Mouse (Mus musculus): ENCODE measurements around the gene Ctdspl. TPM values are rescaled to one million over a fixed set of nuclear protein-coding genes. Genes with fewer than 3 reads are reported as not detected.

Gene Ctdspl
- polyA plus RNA-seq, 1 experiment from 2014 or later: 10.0 TPM

DNA sequence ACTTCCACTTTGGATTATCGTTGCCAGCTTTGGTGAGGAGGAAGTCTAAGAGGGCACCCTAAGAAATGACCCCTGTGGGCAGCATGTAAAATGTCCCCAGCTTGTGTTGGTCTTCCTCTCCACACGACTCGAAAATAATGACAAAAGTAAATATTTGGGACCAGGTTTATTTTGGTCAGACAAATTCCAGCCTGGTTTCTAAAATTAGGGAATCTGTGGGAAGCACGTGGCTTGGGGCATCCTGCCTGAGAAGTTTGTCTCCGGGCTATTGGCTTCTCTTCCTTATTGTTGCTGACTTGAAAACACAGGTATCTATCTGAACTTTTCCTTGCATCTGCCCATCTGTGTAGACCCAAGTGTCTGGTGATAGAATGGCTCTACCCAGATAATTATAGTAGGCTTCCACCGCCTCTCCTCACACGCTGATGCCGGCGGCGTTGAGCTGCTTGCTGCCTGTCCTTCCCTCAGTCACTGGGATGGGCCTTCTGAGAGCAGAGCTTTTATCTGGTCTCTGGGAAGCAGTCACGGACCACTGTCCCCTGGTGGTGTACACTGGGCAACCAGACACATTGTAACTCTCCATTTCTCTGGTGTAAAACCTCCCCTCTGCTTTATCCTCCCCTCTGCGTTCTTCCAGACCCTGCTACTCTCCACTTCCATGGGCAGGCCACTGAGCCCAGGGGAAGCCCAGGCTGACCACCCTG lies 68.4 kb downstream of the Ctdspl start:
- H3K9me3 ChIP-seq (replicated peaks; ENCODE audit: control insufficient read depth, low read length): no peaks in the 10 kb centered on the region
- H3K27me3 ChIP-seq (ENCODE audit: control insufficient read depth, insufficient read depth, low read length): no peaks in the 10 kb centered on the region
- H3K4me3 ChIP-seq (ENCODE audit: low read depth, low read length): no peak overlapping the region
- H3K36me3 ChIP-seq (replicated peaks; ENCODE audit: control insufficient read depth, insufficient read depth, low read depth, low read length): no peaks in the 10 kb centered on the region
- H3K9ac ChIP-seq (replicated peaks; ENCODE audit: low read length): no peak overlapping the region
- H3K27ac ChIP-seq (replicated peaks; ENCODE audit: low read depth, low read length): no peak overlapping the region; the same call in 1 of the 2 replicates
- no peak overlapping the region for H3K4me2 ChIP-seq (ENCODE audit: low read depth, low read length)
- no peak for ATAC-seq (replicated peaks; ENCODE audit: insufficient number of reproducible peaks, low FRiP score, low TSS enrichment, low read depth)
- DNase-seq (ENCODE audit: low spot score): no peak
- 78% methylated on average over 12 of the region's 12 CpGs for WGBS
- H3K4me1 ChIP-seq (ENCODE audit: control insufficient read depth, insufficient read depth, low read length): no peaks in the 10 kb centered on the region; the same call in 1 of the 2 replicates

- no peaks in the 10 kb centered on the region for H3K36me3 ChIP-seq (replicated peaks; ENCODE audit: control insufficient read depth, insufficient read depth, low read depth, low read length)
- no peaks in the 10 kb centered on the region for H3K27me3 ChIP-seq (ENCODE audit: control insufficient read depth, insufficient read depth, low read length)
- no peaks in the 10 kb centered on the region; the same call in 1 of the 2 replicates for H3K4me1 ChIP-seq (ENCODE audit: control insufficient read depth, insufficient read depth, low read length)
- no peak overlapping the region for H3K4me2 ChIP-seq (ENCODE audit: low read depth, low read length)
- H3K4me3 ChIP-seq (ENCODE audit: low read depth, low read length): no peak overlapping the region
- DNase-seq (ENCODE audit: low spot score) (no peak), ATAC-seq (replicated peaks; ENCODE audit: insufficient number of reproducible peaks, low FRiP score, low TSS enrichment, low read depth) (0 out of 2 replicates have a peak, but pooled peaks have one; percentile 34)
- H3K27ac ChIP-seq (replicated peaks; ENCODE audit: low read depth, low read length): no peak overlapping the region
- no peaks in the 10 kb centered on the region for H3K9me3 ChIP-seq (replicated peaks; ENCODE audit: control insufficient read depth, low read length)
- WGBS: 85% methylated on average over 6 of the region's 6 CpGs
- H3K9ac ChIP-seq (replicated peaks; ENCODE audit: low read length): no peak overlapping the region
These were observed 69.3 kb downstream of the Ctdspl start for GRCm38 (mm10) chr9:118995539-118995938.

DNA sequence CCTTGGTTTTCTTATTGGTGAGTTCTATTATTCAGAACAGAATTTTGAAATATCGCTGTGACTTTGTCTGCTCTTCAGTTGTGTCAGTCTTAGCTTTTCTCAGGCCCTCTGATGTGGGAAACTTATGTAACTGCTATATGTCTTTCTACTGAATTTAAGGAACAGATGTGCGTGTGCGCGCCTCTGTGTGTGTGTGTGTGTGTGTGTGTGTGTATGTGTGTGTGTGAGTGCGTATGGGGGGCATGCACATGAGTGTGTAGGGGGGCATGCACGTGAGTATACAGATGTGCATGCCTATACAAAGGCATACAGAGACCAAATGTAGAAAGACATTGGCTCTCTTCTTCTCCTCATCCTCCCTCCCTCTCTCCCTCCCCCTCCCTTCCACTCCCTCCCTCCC lies 71.0 kb downstream of the Ctdspl start:
- Histone ChIP-seq H3K9ac (replicated peaks; ENCODE audit: low read length) (no peak overlapping the region), H3K36me3 (replicated peaks; ENCODE audit: control insufficient read depth, insufficient read depth, low read depth, low read length) (no peaks in the 10 kb centered on the region), H3K27ac (replicated peaks; ENCODE audit: low read depth, low read length) (no peak overlapping the region), H3K4me3 (ENCODE audit: low read depth, low read length) (no peak overlapping the region), H3K9me3 (replicated peaks; ENCODE audit: control insufficient read depth, low read length) (no peaks in the 10 kb centered on the region), H3K4me1 (ENCODE audit: control insufficient read depth, insufficient read depth, low read length) (no peaks in the 10 kb centered on the region), H3K4me2 (ENCODE audit: low read depth, low read length) (no peak overlapping the region), H3K27me3 (ENCODE audit: control insufficient read depth, insufficient read depth, low read length) (no peaks in the 10 kb centered on the region)
- no peak for DNase-seq (ENCODE audit: low spot score)
- no peak for ATAC-seq (replicated peaks; ENCODE audit: insufficient number of reproducible peaks, low FRiP score, low TSS enrichment, low read depth)
- WGBS: 95% methylated on average over 6 of the region's 6 CpGs

DNA sequence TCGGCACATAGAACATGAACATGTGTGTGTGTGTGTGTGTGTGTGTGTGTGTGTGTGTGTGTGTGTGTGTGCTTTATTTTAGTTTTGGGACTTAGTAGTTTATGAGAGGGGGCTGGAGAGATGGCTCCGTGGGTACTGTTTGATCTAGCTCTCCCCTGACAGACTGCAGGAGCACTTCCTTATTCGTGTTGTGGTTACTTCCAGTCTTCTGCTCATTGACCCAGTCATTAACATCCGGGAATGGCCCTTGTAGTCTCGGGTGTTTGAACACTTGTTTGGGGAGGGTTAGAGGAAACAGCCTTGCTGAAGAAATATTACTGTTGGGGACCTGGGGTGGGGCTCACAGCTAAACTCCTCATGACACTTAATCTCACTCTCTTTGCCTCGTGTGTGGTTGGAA lies 73.9 kb downstream of the Ctdspl start:
- no peak for DNase-seq (ENCODE audit: low spot score)
- Histone ChIP-seq H3K36me3 (replicated peaks; ENCODE audit: control insufficient read depth, insufficient read depth, low read depth, low read length) (no peaks in the 10 kb centered on the region), H3K9me3 (replicated peaks; ENCODE audit: control insufficient read depth, low read length) (no peaks in the 10 kb centered on the region), H3K27ac (replicated peaks; ENCODE audit: low read depth, low read length) (no peak overlapping the region), H3K4me1 (ENCODE audit: control insufficient read depth, insufficient read depth, low read length) (peaks cover 3% of the 10 kb centered on the region; the same call in 1 of the 2 replicates), H3K9ac (replicated peaks; ENCODE audit: low read length) (no peak overlapping the region), H3K4me2 (ENCODE audit: low read depth, low read length) (no peak overlapping the region), H3K27me3 (ENCODE audit: control insufficient read depth, insufficient read depth, low read length) (no peaks in the 10 kb centered on the region), H3K4me3 (ENCODE audit: low read depth, low read length) (no peak overlapping the region)
- 74% methylated on average over 6 of the region's 6 CpGs for WGBS
- no peak for ATAC-seq (replicated peaks; ENCODE audit: insufficient number of reproducible peaks, low FRiP score, low TSS enrichment, low read depth)

- Histone ChIP-seq H3K4me3 (ENCODE audit: low read depth, low read length) (no peak overlapping the region), H3K9me3 (replicated peaks; ENCODE audit: control insufficient read depth, low read length) (no peaks in the 10 kb centered on the region), H3K27ac (replicated peaks; ENCODE audit: low read depth, low read length) (no peak overlapping the region), H3K4me1 (ENCODE audit: control insufficient read depth, insufficient read depth, low read length) (peaks cover 5% of the 10 kb centered on the region; the same call in 1 of the 2 replicates), H3K4me2 (ENCODE audit: low read depth, low read length) (no peak overlapping the region), H3K27me3 (ENCODE audit: control insufficient read depth, insufficient read depth, low read length) (no peaks in the 10 kb centered on the region), H3K9ac (replicated peaks; ENCODE audit: low read length) (no peak overlapping the region), H3K36me3 (replicated peaks; ENCODE audit: control insufficient read depth, insufficient read depth, low read depth, low read length) (no peaks in the 10 kb centered on the region)
- no peak for DNase-seq (ENCODE audit: low spot score)
- ATAC-seq (replicated peaks; ENCODE audit: insufficient number of reproducible peaks, low FRiP score, low TSS enrichment, low read depth): no peak
- 78% methylated on average over 17 of the region's 17 CpGs for WGBS
These were observed 76.0 kb downstream of the Ctdspl start for GRCm38 (mm10) chr9:119002267-119002666.

- Histone ChIP-seq H3K9me3 (replicated peaks; ENCODE audit: control insufficient read depth, low read length) (no peaks in the 10 kb centered on the region), H3K9ac (replicated peaks; ENCODE audit: low read length) (no peak overlapping the region), H3K4me1 (ENCODE audit: control insufficient read depth, insufficient read depth, low read length) (peaks cover 5% of the 10 kb centered on the region; the same call in 1 of the 2 replicates), H3K27me3 (ENCODE audit: control insufficient read depth, insufficient read depth, low read length) (no peaks in the 10 kb centered on the region), H3K4me2 (ENCODE audit: low read depth, low read length) (no peak overlapping the region), H3K27ac (replicated peaks; ENCODE audit: low read depth, low read length) (no peak overlapping the region), H3K4me3 (ENCODE audit: low read depth, low read length) (no peak overlapping the region), H3K36me3 (replicated peaks; ENCODE audit: control insufficient read depth, insufficient read depth, low read depth, low read length) (no peaks in the 10 kb centered on the region)
- 74% methylated on average over 23 of the region's 23 CpGs for WGBS
- DNase-seq (ENCODE audit: low spot score) (no peak), ATAC-seq (replicated peaks; ENCODE audit: insufficient number of reproducible peaks, low FRiP score, low TSS enrichment, low read depth) (no peak)
These were observed 77.9 kb downstream of the Ctdspl start for GRCm38 (mm10) chr9:119003990-119004702.

DNA sequence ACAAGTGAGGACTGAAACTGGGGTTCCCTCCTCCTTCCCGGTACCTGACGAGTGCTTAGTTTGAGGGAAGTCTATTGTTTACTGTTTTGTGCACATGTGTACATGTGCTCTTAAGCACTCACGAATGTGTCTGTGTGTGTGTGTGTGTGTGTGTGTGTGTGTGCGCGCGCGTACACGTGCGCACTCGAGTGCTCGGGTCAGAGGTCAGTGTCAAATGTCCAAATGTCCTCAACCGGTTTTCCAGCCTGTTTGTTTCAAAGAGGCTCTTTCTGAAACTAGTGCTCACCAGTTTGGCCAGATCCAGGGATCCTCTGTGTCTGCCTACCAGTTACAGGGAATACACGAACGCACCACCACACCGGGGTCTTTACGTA lies 78.4 kb downstream of the Ctdspl start:
- no peak for ATAC-seq (replicated peaks; ENCODE audit: insufficient number of reproducible peaks, low FRiP score, low TSS enrichment, low read depth)
- Histone ChIP-seq H3K4me1 (ENCODE audit: control insufficient read depth, insufficient read depth, low read length) (peaks cover 5% of the 10 kb centered on the region; the same call in 1 of the 2 replicates), H3K36me3 (replicated peaks; ENCODE audit: control insufficient read depth, insufficient read depth, low read depth, low read length) (no peaks in the 10 kb centered on the region), H3K4me3 (ENCODE audit: low read depth, low read length) (no peak overlapping the region), H3K27ac (replicated peaks; ENCODE audit: low read depth, low read length) (no peak overlapping the region), H3K27me3 (ENCODE audit: control insufficient read depth, insufficient read depth, low read length) (no peaks in the 10 kb centered on the region), H3K4me2 (ENCODE audit: low read depth, low read length) (no peak overlapping the region), H3K9ac (replicated peaks; ENCODE audit: low read length) (no peak overlapping the region), H3K9me3 (replicated peaks; ENCODE audit: control insufficient read depth, low read length) (no peaks in the 10 kb centered on the region)
- no peak for DNase-seq (ENCODE audit: low spot score)
- 68% methylated on average over 16 of the region's 16 CpGs for WGBS
